9 mouse cellular contexts compared by ENCODE assay signal in the genomic region with DNA sequence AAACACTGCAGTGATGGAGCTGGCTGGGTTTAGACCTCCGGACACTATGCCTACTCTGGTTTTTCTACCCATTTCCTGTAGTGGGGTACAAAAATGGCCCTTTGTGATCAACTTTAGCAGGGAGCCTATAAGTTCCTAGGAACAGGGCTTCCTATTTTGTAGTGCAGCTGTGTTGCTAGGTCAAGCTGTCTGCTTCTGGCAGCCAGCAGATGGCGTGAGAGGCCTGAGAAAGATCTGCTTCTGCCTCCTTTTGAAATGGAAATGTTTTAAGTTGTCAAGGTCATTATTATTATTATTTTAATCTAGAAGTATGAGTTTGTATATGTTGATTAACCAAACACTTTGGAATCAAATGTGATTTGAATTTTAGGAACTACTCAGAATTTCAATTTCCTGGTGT. TPM values are rescaled to one million over a fixed set of nuclear protein-coding genes. Genes with fewer than 3 reads are reported as not detected.
DNase-seq lines count a peak whose midpoint lies in the region; ATAC-seq and TF ChIP-seq lines count a peak whose summit lies in the region.
"Had no signal": no experiment of that assay in that cellular context is flagged by ENCODE, and none has a peak within 500 bp of the region (broad histone marks: within the 10 kb centered on the region; RNA-seq: fewer than 3 reads in every experiment).

No protein-coding gene starts in this region.

- peak; percentile 28 for DNase-seq in hindbrain, embryonic 14.5 days (ENCODE audit: low spot score)
- DNase-seq in 416B (ENCODE audit: low read depth) = peak; percentile 77
- DNase-seq in CD4-positive helper T cell, adult 2 months (ENCODE audit: low read depth, low spot score) = peak; percentile 64
- DNase-seq in cerebellum, postnatal 36 days = peak; percentile 39 to 42
- peak; percentile 16 for DNase-seq in lung, adult 2 months
- peak; percentile 78 for DNase-seq in splenic B cell, adult 2 months (ENCODE audit: low read depth, low spot score)
- no peak for DNase-seq in hindbrain, embryonic 10.5 days (ENCODE audit: low spot score)

- H3K4me1 ChIP-seq in hindbrain, embryonic 14.5 days (replicated peaks; ENCODE audit: control insufficient read depth, insufficient read depth, low read length) = no peaks in the 10 kb centered on the region
- H3K4me1 ChIP-seq in hindbrain, embryonic 12.5 days = no peaks in the 10 kb centered on the region
- H3K4me1 ChIP-seq in lung, adult 2 months (ENCODE audit: control insufficient read depth, insufficient read depth, low read length) = no peaks in the 10 kb centered on the region
- H3K4me1 ChIP-seq in hindbrain, embryonic 10.5 days (replicated peaks) = no peaks in the 10 kb centered on the region

- peak; percentile 71 for TF ChIP-seq CTCF in lung, adult 2 months (IDR thresholded peaks at IDR 0.05; ENCODE audit: insufficient read depth, low read length)

- H3K27ac ChIP-seq in hindbrain, embryonic 14.5 days = no peak overlapping the region
- no peak overlapping the region for H3K27ac ChIP-seq in hindbrain, embryonic 12.5 days
- H3K27ac ChIP-seq in hindbrain, embryonic 10.5 days = no peak overlapping the region

- no peak overlapping the region for H3K4me3 ChIP-seq in hindbrain, embryonic 14.5 days (replicated peaks; ENCODE audit: low read length)
- no peak overlapping the region for H3K4me3 ChIP-seq in hindbrain, embryonic 12.5 days
- H3K4me3 ChIP-seq in lung, adult 2 months (replicated peaks; ENCODE audit: extremely low read depth, low read depth, low read length) = no peak overlapping the region
- no peak overlapping the region for H3K4me3 ChIP-seq in hindbrain, embryonic 10.5 days
- H3K4me3 ChIP-seq: megakaryocyte, embryonic 14.5 days had no signal

- 50% methylated on average over 2 of the region's 2 CpGs for WGBS in hindbrain, embryonic 14.5 days
- WGBS in hindbrain, embryonic 12.5 days = 46% methylated on average over 2 of the region's 2 CpGs
- WGBS in lung, adult 2 months = 33% methylated on average over 2 of the region's 2 CpGs
- WGBS in hindbrain, embryonic 10.5 days = 56% methylated on average over 2 of the region's 2 CpGs

- no peak overlapping the region for H3K9ac ChIP-seq in hindbrain, embryonic 14.5 days
- H3K9ac ChIP-seq in hindbrain, embryonic 12.5 days = no peak overlapping the region

- H3K27me3 ChIP-seq in hindbrain, embryonic 14.5 days (ENCODE audit: control insufficient read depth, insufficient read depth, low read length) = no peaks in the 10 kb centered on the region
- no peaks in the 10 kb centered on the region for H3K27me3 ChIP-seq in hindbrain, embryonic 12.5 days
- no peaks in the 10 kb centered on the region for H3K27me3 ChIP-seq in splenic B cell, adult 2 months (ENCODE audit: control insufficient read depth, insufficient read depth, low read length, poor library complexity, severe bottlenecking)
- no peaks in the 10 kb centered on the region for H3K27me3 ChIP-seq in hindbrain, embryonic 10.5 days (ENCODE audit: insufficient read depth, poor library complexity, severe bottlenecking)
- H3K27me3 ChIP-seq: megakaryocyte, embryonic 14.5 days had no signal

- no peaks in the 10 kb centered on the region for H3K9me3 ChIP-seq in hindbrain, embryonic 14.5 days (ENCODE audit: control insufficient read depth, low read length)
- no peaks in the 10 kb centered on the region for H3K9me3 ChIP-seq in hindbrain, embryonic 12.5 days (replicated peaks)
- no peaks in the 10 kb centered on the region for H3K9me3 ChIP-seq in hindbrain, embryonic 10.5 days
- H3K9me3 ChIP-seq: megakaryocyte, embryonic 14.5 days had no signal

- no peak for TF ChIP-seq POLR2A in lung, adult 2 months (IDR thresholded peaks at IDR 0.05; ENCODE audit: borderline replicate concordance, extremely low read depth, low read depth, low read length)

- H3K4me2 ChIP-seq in hindbrain, embryonic 14.5 days (replicated peaks) = no peak overlapping the region
- H3K4me2 ChIP-seq in hindbrain, embryonic 12.5 days (replicated peaks) = no peak overlapping the region

- ATAC-seq in hindbrain, embryonic 14.5 days (ENCODE audit: low FRiP score) = no peak
- ATAC-seq in hindbrain, embryonic 12.5 days (ENCODE audit: low FRiP score) = no peak

- H3K36me3 ChIP-seq in hindbrain, embryonic 14.5 days (replicated peaks; ENCODE audit: control insufficient read depth, insufficient read depth) = peaks cover 10% of the 10 kb centered on the region
- H3K36me3 ChIP-seq in hindbrain, embryonic 12.5 days = no peaks in the 10 kb centered on the region
- peaks cover 2% of the 10 kb centered on the region; the same call in 1 of the 2 replicates for H3K36me3 ChIP-seq in splenic B cell, adult 2 months (ENCODE audit: control insufficient read depth, insufficient read depth, low read length, poor library complexity, severe bottlenecking)
- H3K36me3 ChIP-seq in hindbrain, embryonic 10.5 days = peaks cover 51% of the 10 kb centered on the region

RNA-seq across cellular contexts. Expression of a gene that starts 13.4 kb away (rescaled TPM):
- 29.3 and 30.8 TPM in 2 replicates for polyA plus RNA-seq in hindbrain, embryonic 14.5 days (2014; fragmentation: Nextera tagmentation; extraction: Ambion mirVana)
- 60.8 and 72.2 TPM in 2 replicates for polyA plus RNA-seq in hindbrain, embryonic 12.5 days (2016; fragmentation: Nextera tagmentation; extraction: Ambion mirVana)
- 31.0 and 43.3 TPM in 2 replicates for polyA plus RNA-seq in lung, adult 2 months (2012; rRNA removed)
- polyA plus RNA-seq in hindbrain, embryonic 10.5 days (2016; fragmentation: Nextera tagmentation; extraction: Ambion mirVana) = 43.8 and 55.9 TPM in 2 replicates

RNA-seq across cellular contexts. Expression of a gene that starts 23.5 kb away (rescaled TPM):
- polyA plus RNA-seq in hindbrain, embryonic 14.5 days (2014; fragmentation: Nextera tagmentation; extraction: Ambion mirVana) = 21.3 and 22.6 TPM in 2 replicates
- 9.5 and 10.0 TPM in 2 replicates for polyA plus RNA-seq in hindbrain, embryonic 12.5 days (2016; fragmentation: Nextera tagmentation; extraction: Ambion mirVana)
- polyA plus RNA-seq in lung, adult 2 months (2012; rRNA removed) = 12.2 and 13.6 TPM in 2 replicates
- 8.8 and 10.2 TPM in 2 replicates for polyA plus RNA-seq in hindbrain, embryonic 10.5 days (2016; fragmentation: Nextera tagmentation; extraction: Ambion mirVana)

RNA-seq across cellular contexts. Expression of a gene that starts 29.2 kb away (rescaled TPM):
- 23.9 and 28.1 TPM in 2 replicates for polyA plus RNA-seq in hindbrain, embryonic 14.5 days (2014; fragmentation: Nextera tagmentation; extraction: Ambion mirVana)
- polyA plus RNA-seq in hindbrain, embryonic 12.5 days (2016; fragmentation: Nextera tagmentation; extraction: Ambion mirVana) = 35.1 and 40.1 TPM in 2 replicates
- 73.7 and 74.0 TPM in 2 replicates for polyA plus RNA-seq in lung, adult 2 months (2012; rRNA removed)
- polyA plus RNA-seq in hindbrain, embryonic 10.5 days (2016; fragmentation: Nextera tagmentation; extraction: Ambion mirVana) = 26.6 and 32.5 TPM in 2 replicates

RNA-seq across cellular contexts. Expression of a gene that starts 32.5 kb away (rescaled TPM):
- 4.1 and 5.0 TPM in 2 replicates for polyA plus RNA-seq in hindbrain, embryonic 14.5 days (2014; fragmentation: Nextera tagmentation; extraction: Ambion mirVana)
- polyA plus RNA-seq in hindbrain, embryonic 12.5 days (2016; fragmentation: Nextera tagmentation; extraction: Ambion mirVana) = 1.1 and 2.0 TPM in 2 replicates
- polyA plus RNA-seq in lung, adult 2 months (2012; rRNA removed) = 0.84 and 1.0 TPM in 2 replicates
- 1.4 and 2.2 TPM in 2 replicates for polyA plus RNA-seq in hindbrain, embryonic 10.5 days (2016; fragmentation: Nextera tagmentation; extraction: Ambion mirVana)

RNA-seq across cellular contexts. Expression of a gene that starts 44.5 kb away (rescaled TPM):
- 178 and 180 TPM in 2 replicates for polyA plus RNA-seq in hindbrain, embryonic 14.5 days (2014; fragmentation: Nextera tagmentation; extraction: Ambion mirVana)
- 172 and 178 TPM in 2 replicates for polyA plus RNA-seq in hindbrain, embryonic 12.5 days (2016; fragmentation: Nextera tagmentation; extraction: Ambion mirVana)
- polyA plus RNA-seq in lung, adult 2 months (2012; rRNA removed) = 44.4 and 53.6 TPM in 2 replicates
- 131 and 160 TPM in 2 replicates for polyA plus RNA-seq in hindbrain, embryonic 10.5 days (2016; fragmentation: Nextera tagmentation; extraction: Ambion mirVana)
